Mouse (Mus musculus) megakaryocyte, embryonic 14.5 days (primary cell): Measurements from ENCODE around the gene Gm12800. TPM values are rescaled to one million over a fixed set of nuclear protein-coding genes. Genes with fewer than 3 reads are reported as not detected.
"Not testable (repeated sequence)": the region's sequence is repeated elsewhere in the genome, so short reads cannot be mapped to it uniquely, and the experiment has no call there.

ENCODE experiments used
- H3K27me3 ChIP-seq: replicated peaks from 2 replicates; pipeline ENCODE3; 2012; ENCODE audit warnings: inconsistent platforms
- H3K36me3 ChIP-seq: replicated peaks from 2 replicates; pipeline ENCODE3; 2012; ENCODE audit warnings: low read length, inconsistent platforms, mixed read lengths
- H3K4me1 ChIP-seq: 2 replicates; pipeline ENCODE4 v1.6.1; 2012; ENCODE audit warnings: inconsistent platforms
- H3K4me3 ChIP-seq: replicated peaks from 2 replicates; pipeline ENCODE3; 2012; ENCODE audit warnings: moderate library complexity, mild to moderate bottlenecking, inconsistent platforms
- H3K9me3 ChIP-seq: 2 replicates; pipeline ENCODE4 v1.6.1; 2012; ENCODE audit warnings: inconsistent platforms
- FLI1 ChIP-seq: IDR thresholded peaks from 2 replicates; pipeline ENCODE4 v1.6.1; 2012; ENCODE audit warnings: low read length, inconsistent platforms, mixed read lengths
- GATA1 ChIP-seq: IDR thresholded peaks from 3 replicates; pipeline ENCODE4 v1.6.1; 2012; ENCODE audit warnings: mixed read lengths, low read length, inconsistent platforms, borderline replicate concordance
- polyA plus RNA-seq: library from polyadenylated mRNA; stranded (reverse); fragments of >175 nt; gene quantifications from 2 replicates; pipeline ENCODE4 v1.2.3, GENCODE M21; 2012; ENCODE audit warnings: low replicate concordance; ENCODE audit not compliant: insufficient read depth

The Gm12800 gene
- not detected in 2 replicates for polyA plus RNA-seq

- H3K36me3 ChIP-seq, H3K9me3 ChIP-seq, H3K27me3 ChIP-seq, H3K4me1 ChIP-seq, H3K4me3 ChIP-seq: not testable (repeated sequence)
Measured at GRCm38 (mm10) chr4:101908821-101909220, at the start of gene Gm12800. TSS of gene Gm12800 (plus strand) at chr4:101909121.

GRCm38 (mm10) chr4:101860873-101861272 lies 48.0 kb upstream of the Gm12800 start:
- H3K27me3 ChIP-seq = no peaks in the 10 kb centered on the region
- TF ChIP-seq FLI1 (no peak), GATA1 (no peak)
- H3K36me3 ChIP-seq = no peaks in the 10 kb centered on the region
- H3K4me3 ChIP-seq = no peak overlapping the region
- H3K9me3 ChIP-seq = peaks cover 7% of the 10 kb centered on the region; the same call in 1 of the 2 replicates
- H3K4me1 ChIP-seq = no peaks in the 10 kb centered on the region

GRCm38 (mm10) chr4:101862289-101862688 lies 46.6 kb upstream of the Gm12800 start:
- Histone ChIP-seq H3K9me3 (peaks cover 7% of the 10 kb centered on the region; the same call in 1 of the 2 replicates), H3K36me3 (no peaks in the 10 kb centered on the region), H3K4me1 (no peaks in the 10 kb centered on the region), H3K27me3 (no peaks in the 10 kb centered on the region), H3K4me3 (no peak overlapping the region)
- TF ChIP-seq GATA1 (no peak), FLI1 (no peak)

- not testable (repeated sequence) for H3K9me3 ChIP-seq, H3K27me3 ChIP-seq, H3K4me3 ChIP-seq, H3K36me3 ChIP-seq, H3K4me1 ChIP-seq
Measured at GRCm38 (mm10) chr4:101872031-101872430, 36.9 kb upstream of the Gm12800 start.

- not testable (repeated sequence) for H3K4me1 ChIP-seq, H3K36me3 ChIP-seq
Measured at GRCm38 (mm10) chr4:101875687-101876086, 33.2 kb upstream of the Gm12800 start.

GRCm38 (mm10) chr4:101883641-101884040 lies 25.3 kb upstream of the Gm12800 start:
- Histone ChIP-seq H3K9me3 (peaks cover 4% of the 10 kb centered on the region; the same call in 1 of the 2 replicates), H3K36me3 (no peaks in the 10 kb centered on the region), H3K4me3 (no peak overlapping the region), H3K4me1 (no peaks in the 10 kb centered on the region), H3K27me3 (no peaks in the 10 kb centered on the region)
- TF ChIP-seq FLI1 = no peak
- no peak for TF ChIP-seq GATA1

More at GRCm38 (mm10) chr4:101875687-101876086, 33.2 kb upstream of the Gm12800 start:
- H3K4me3 ChIP-seq, H3K9me3 ChIP-seq, H3K27me3 ChIP-seq: not testable (repeated sequence)

- Histone ChIP-seq H3K9me3 (peaks cover 27% of the 10 kb centered on the region), H3K4me1 (no peaks in the 10 kb centered on the region), H3K4me3 (no peak overlapping the region), H3K27me3 (no peaks in the 10 kb centered on the region), H3K36me3 (no peaks in the 10 kb centered on the region)
- no peak for TF ChIP-seq FLI1
- no peak for TF ChIP-seq GATA1
Measured at GRCm38 (mm10) chr4:101889377-101889776, 19.5 kb upstream of the Gm12800 start.

GRCm38 (mm10) chr4:101893656-101894420 lies 15.1 kb upstream of the Gm12800 start, which contains the start of gene C130073F10Rik:
TSS of gene C130073F10Rik (minus strand) at chr4:101893789.
- Histone ChIP-seq H3K9me3 (peaks cover 42% of the 10 kb centered on the region), H3K4me3 (no peak within 1 kb of the TSS), H3K4me1 (no peaks in the 10 kb centered on the region), H3K36me3 (no peaks in the 10 kb centered on the region), H3K27me3 (no peaks in the 10 kb centered on the region)
- no peak for TF ChIP-seq GATA1
- no peak for TF ChIP-seq FLI1

- not testable (repeated sequence) for H3K27me3 ChIP-seq, H3K9me3 ChIP-seq, H3K36me3 ChIP-seq, H3K4me3 ChIP-seq, H3K4me1 ChIP-seq
Measured at GRCm38 (mm10) chr4:101940107-101940506, 31.2 kb downstream of the Gm12800 start, which contains the start of gene Gm12794. TSS of gene Gm12794 (plus strand) at chr4:101940407.

Other genes starting within 250 kb of the Gm12800 start
- 0.66 TPM in 1 of 2 replicates, not detected in the other for gene Lepr, start 191.7 kb upstream of the Gm12800 start, polyA plus RNA-seq
- 0.10 TPM in 1 of 2 replicates, not detected in the other for gene B020004J07Rik, start 65.1 kb upstream of the Gm12800 start, polyA plus RNA-seq
- not detected in 2 replicates for gene C130073F10Rik, start 15.3 kb upstream of the Gm12800 start, polyA plus RNA-seq
- gene Gm12794, start 31.3 kb downstream of the Gm12800 start, polyA plus RNA-seq = not detected in 2 replicates
- not detected in 2 replicates for gene Gm12790, start 71.9 kb downstream of the Gm12800 start, polyA plus RNA-seq
- not detected in 2 replicates for gene Gm12789, start 77.5 kb downstream of the Gm12800 start, polyA plus RNA-seq
- gene Pde4b, start 178.4 kb downstream of the Gm12800 start, polyA plus RNA-seq = 1.2 TPM in 1 of 2 replicates, not detected in the other